Mouse (Mus musculus) ES-Bruce4 (cell line): ENCODE measurements around the gene Dgkb.

Experiments
- CTCF ChIP-seq: IDR thresholded peaks from one replicate; pipeline ENCODE4 v1.8.1; 2011; ENCODE audit warnings: low read depth, low read length
- POLR2A ChIP-seq: IDR thresholded peaks from one replicate; pipeline ENCODE4 v1.8.1; 2011; ENCODE audit warnings: low read length; ENCODE audit not compliant: insufficient read depth

- no peak for TF ChIP-seq POLR2A
- no peak for TF ChIP-seq CTCF
These were observed 3.4 kb upstream of the Dgkb start for GRCm38 (mm10) chr12:37814122-37814521.
